Mouse (Mus musculus) 3134 (cell line): ENCODE measurements around the gene Cbx7.
"Not testable (repeated sequence)": the region's sequence is repeated elsewhere in the genome, so short reads cannot be mapped to it uniquely, and the experiment has no call there.

Experiments used
- DNase-seq: peaks from one replicate; pipeline ENCODE4 v3.0.0-alpha.2; 2011; ENCODE audit warnings: low spot score; ENCODE audit not compliant: insufficient read length; ENCODE audit errors: extremely low read depth

The Cbx7 gene

GRCm38 (mm10) chr15:79896080-79896725, 74.7 kb downstream of the Cbx7 start:
- no peak for DNase-seq

DNA sequence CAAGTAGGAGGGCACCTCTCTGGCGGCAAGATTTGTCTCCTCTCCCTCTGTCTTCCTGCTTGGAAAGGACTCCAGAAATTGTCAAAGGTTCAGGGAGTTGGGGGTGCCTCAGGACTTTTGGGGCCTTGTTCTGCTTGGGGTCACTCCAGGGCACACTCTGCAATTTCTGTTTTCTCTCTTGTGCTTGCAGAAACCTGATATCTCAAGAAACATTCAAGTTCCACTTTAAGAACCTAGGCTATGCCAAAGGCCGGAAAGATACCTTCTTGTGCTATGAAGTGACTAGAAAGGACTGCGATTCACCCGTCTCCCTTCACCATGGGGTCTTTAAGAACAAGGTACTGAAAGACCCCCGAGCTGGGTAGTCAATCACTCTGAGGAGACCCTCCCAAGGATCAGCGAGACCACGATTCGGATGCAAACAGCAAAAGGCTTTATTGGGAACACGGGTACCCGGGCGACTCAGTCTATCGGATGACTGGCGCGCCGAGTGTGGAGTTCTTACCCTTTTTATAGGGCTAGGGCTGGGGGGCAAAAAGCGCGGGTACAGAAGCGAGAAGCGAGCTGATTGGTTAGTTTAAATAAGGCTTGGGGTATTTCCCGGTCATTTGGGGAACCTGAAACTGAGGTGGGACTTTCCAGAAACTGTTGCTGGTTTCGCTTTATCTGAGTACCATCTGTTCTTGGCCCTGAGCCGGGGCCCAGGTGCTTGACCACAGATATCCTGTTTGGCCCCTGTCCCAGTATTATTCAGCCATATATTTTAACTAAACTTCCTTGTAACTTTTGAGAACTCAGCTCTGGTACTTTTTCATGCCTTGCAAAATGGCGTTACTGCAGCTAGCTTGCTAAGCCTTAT, 75.5 kb downstream of the Cbx7 start:
- not testable (repeated sequence) for DNase-seq

DNA sequence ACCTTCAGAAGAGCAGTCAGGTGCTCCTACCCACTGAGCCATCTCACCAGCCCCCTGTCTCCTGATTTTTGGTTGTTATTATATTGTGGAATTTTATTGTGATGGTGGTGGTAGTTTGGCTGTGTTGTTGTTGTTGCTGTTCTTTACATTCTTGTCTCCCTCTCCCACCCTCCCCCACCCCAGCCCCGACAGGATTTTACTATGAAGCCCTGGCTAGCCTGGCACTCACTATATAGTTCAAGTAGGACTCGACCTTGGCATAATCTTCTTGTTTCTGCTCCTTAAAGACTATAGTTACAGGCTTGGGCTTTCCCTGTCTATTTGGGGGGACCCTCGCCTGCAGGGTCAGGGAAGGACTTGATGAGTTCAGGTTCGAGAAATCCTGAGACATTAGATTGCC, 76.6 kb downstream of the Cbx7 start:
- DNase-seq, result no peak

DNA sequence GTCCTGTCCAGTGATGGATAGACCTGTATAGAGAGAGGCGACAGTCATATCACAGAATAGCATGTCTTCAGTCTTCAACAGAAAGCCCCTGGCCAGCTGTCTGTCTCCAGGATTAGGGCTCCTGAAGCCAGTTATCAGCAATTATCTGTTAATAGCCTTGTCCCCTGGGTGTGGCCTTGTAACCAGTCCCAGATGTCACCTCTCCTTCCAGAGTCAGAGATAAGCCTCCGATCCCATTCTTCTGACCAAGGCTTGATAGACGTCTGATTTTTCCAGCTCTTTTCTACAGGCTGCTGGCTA, 77.1 kb downstream of the Cbx7 start:
- DNase-seq, result no peak

DNA sequence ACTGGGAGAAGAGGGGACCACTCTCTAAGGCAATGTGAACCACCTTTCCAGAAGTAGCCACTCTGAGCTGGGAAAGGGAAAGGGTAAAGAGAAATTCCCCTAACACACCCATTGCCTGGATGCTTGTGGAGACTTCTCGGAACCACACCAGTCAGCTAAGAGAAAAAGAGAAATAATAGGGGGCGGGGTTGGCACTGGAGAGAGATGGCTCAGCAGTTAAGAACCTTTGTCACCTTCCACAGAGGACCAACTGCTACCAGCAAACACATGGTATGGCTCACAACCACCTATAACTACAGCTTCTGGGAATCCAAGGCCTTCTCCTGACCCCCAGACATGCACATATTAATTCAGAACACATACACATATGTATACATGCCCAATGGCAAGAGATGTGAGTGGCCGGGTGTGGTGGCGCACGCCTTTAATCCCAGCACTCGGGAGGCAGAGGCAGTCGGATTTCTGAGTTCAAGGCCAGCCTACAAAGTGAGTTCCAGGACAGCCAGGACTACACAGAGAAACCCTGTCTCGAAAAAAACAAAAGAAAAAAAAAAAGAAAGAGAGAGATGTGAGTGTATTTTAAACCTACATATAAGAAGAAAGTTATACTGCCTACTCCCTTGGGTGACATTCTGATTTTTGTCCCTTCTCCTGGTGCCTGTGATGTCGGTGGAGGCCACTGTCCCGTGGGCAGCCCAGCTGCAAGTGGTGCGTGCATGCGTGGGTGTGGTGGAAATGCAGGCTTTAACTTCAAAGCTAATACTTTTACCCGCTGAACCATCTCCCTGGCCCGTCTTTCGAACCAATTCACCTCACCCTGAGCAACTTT, 77.7 kb downstream of the Cbx7 start:
- no peak for DNase-seq

DNA sequence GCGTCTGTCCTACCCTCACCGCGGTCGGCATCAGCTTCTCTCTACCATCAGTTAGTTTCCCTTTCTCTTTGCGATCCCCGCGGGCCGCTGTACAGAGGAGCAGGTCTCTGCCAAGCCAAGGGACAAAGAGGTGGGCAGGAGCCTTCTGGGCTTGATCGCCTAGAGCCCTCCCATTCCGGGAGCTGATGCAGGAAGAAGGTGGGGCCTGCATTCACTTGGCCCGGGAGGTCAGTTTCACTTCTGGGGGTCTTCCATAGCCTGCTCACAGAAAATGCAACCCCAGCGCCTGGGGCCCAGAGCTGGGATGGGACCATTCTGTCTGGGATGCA, 78.7 kb downstream of the Cbx7 start:
- peak; percentile 78 for DNase-seq

- peak; percentile 59 for DNase-seq
Measured at GRCm38 (mm10) chr15:79891436-79892212, 79.3 kb downstream of the Cbx7 start, which contains the start of gene Apobec3. TSS of gene Apobec3 (plus strand) at chr15:79891659.

DNA sequence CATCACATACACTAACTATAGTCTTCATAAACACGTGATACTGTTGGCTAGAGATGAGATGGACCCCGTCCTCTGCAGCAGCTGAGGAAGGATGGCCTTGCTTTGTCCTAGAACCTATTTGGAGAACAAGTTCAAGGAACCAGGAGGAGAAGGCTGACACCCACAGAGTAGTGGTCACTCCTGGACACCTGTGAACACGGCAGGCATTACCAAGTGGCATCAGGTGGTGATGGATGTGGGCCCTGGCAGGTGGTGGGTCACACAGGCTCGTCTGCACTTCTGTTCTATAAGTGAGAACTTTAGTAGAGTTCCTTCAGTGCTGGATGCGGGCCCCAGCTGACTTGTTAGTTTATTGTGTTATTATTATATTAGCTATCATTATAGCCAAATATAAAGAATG, 86.1 kb downstream of the Cbx7 start:
- no peak for DNase-seq

- peak; percentile 95 for DNase-seq
Measured at GRCm38 (mm10) chr15:79883352-79883822, 87.5 kb downstream of the Cbx7 start.

- DNase-seq, result peak; percentile 39
Measured at GRCm38 (mm10) chr15:79882623-79883267, 88.2 kb downstream of the Cbx7 start.

GRCm38 (mm10) chr15:79880477-79880876, 90.4 kb downstream of the Cbx7 start:
- no peak for DNase-seq

GRCm38 (mm10) chr15:79879319-79879718, 91.6 kb downstream of the Cbx7 start:
- DNase-seq, result peak; percentile 85

GRCm38 (mm10) chr15:79878725-79879136, 92.2 kb downstream of the Cbx7 start:
- no peak for DNase-seq

DNA sequence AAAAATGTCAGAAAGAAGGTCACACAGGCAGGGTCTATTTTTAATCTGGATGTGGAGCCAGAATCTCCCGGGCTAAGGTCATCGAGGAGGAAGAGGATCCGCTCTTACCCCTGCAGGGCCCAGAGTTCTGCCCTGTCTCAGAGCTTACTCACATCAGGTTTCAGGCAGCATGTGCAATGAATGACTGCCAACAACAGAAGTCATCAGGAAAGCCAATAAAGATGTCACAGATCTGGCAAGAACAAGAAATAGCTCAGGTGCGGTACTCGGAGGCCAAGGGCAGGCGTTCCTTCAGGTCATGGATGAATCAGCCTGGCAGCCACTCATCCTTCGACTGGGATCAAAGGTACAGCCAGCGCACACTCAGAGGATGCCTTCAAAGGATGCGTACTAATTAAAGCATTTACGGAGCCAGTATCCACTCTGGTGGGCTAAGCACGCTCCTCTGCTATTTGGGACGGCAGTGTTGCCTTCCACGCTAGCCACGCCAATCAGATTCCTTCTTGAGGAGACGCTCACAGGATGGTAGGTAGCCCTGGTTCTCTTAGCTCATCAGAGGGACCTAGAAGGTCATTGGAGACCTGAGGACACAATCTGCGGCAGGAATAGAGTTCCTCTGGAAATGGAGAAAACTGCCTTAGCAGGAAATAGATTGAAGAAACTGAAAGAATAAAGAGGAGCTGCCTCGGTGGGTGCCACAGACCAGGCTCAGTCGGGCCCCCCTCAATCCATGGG, 95.5 kb downstream of the Cbx7 start:
- no peak for DNase-seq

DNA sequence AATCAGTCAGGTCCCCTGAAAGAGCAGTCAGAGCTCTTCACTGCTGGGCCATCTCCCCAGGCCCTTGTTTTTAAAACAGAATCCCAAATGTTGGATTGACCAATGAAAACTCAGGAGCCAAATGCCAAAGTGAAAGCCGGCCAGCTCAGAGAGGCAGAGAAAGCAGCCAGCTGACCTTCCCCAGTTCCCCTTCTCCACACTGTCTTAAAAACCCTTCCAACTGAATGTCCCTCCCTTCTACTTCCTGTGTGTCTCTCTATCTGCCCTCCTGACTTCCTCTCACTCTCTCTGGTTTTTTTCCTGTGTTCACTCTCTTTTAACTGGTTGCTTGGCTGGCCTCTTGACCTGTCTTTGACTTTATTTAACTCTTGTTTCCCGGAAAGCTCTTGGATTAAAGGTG, 96.9 kb downstream of the Cbx7 start:
- no peak for DNase-seq

DNA sequence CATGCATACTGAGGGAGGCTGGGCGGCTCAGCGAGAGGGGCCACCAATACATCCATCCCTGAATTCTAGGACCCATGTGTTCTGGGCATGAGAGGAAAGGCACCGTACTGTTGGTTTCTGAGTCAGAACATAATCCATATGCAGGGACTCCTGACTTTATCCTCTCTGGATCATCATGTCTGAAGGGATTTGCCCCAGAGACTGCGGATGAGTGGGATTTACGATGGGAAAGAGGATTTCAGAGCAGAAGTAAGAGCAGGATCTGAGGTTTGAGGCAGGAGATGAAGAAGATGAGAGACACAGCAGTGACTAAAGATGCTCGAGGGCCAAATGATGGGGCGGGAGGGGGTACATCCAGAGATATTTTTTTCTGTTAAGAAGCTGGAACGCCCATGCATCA, 97.4 kb downstream of the Cbx7 start:
- no peak for DNase-seq

DNA sequence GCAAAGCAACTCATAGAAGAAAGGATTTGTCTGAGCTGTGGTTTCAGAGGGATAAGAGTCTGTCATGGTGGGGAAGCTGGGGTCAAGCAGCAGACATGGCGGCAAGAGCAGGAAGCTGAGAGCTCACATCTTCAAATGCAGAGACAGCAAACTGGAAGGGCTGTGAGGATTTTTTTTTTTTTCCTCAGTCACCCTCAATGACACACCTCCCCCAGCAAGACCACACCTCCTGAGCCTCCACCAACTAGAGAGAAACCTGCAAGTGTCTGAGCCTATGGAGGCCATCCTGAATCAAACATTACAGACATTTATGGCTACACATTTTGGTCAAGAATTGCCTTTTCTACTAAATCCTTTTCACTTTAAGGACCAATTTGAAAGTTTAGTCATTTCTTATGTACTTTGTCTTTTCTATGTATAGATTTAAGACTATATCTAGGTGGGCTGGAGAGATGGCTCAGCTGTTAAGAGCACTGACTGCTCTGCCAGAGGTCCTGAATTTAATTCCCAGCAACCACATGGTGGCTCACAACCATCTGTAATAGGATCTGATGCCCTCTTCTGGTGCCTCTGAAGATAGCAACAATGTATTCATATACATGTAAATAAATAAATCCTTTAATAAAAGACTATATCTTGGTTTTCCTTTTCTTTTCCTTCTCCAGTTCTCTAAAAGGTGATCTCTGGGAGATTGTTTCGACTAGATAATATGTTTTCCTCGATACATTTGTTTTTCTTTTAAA, 103.5 kb downstream of the Cbx7 start:
- no peak for DNase-seq
